Mouse (Mus musculus) G1E (cell line): Measurements from ENCODE around the gene Ick.
"Not testable (repeated sequence)": the region's sequence is repeated elsewhere in the genome, so short reads cannot be mapped to it uniquely, and the experiment has no call there.

ENCODE experiments used
- CTCF ChIP-seq: IDR thresholded peaks from 2 replicates; pipeline ENCODE4 v1.5.1; 2012; ENCODE audit warnings: low read depth, low read length, inconsistent platforms, mixed read lengths
- GATA1 ChIP-seq: IDR thresholded peaks from 2 replicates; pipeline ENCODE4 v1.6.1; 2012; ENCODE audit warnings: borderline replicate concordance, low read length, inconsistent platforms, mixed read lengths
- GATA2 ChIP-seq: IDR thresholded peaks from 2 replicates; pipeline ENCODE4 v1.6.1; 2012; ENCODE audit warnings: low read depth, low read length, inconsistent platforms, borderline replicate concordance

DNA sequence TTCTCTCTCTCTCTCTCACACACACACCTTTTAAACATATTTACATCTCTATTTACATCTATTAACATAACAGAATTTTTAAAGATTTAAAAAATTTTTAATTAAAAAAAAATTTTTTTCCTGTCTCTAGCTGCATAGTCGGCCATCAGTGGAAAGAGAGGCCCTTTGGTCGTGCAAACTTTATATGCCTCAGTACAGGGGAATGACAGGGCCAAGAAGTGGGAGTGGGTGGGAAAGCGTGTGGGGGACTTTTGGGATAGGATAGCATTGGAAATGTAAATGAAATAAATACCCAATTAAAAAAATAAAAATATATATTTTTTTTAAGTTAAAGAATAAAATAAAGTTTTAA is 65.9 kb downstream of the Ick start:
- TF ChIP-seq CTCF, GATA1, GATA2: not testable (repeated sequence)
